Mouse (Mus musculus) heart, postnatal 14 days (tissue): ENCODE measurements around the gene Efcab12. TPM values are rescaled to one million over a fixed set of nuclear protein-coding genes. Genes with fewer than 3 reads are reported as not detected.
"Not testable (repeated sequence)": the region's sequence is repeated elsewhere in the genome, so short reads cannot be mapped to it uniquely, and the experiment has no call there.

Experiments
- DNase-seq, 2 experiments: peaks; one replicate each; pipeline ENCODE4 v3.0.0; 2021 to 2022
- intact Hi-C: fragments of 180-260 bp; cut with DNase I; formaldehyde crosslinking; loops from one replicate; pipeline ENCODE4 v1.15.1; 2025
- total RNA-seq, 2 experiments: library from RNA; stranded (reverse); gene quantifications; 2 replicates each; pipeline ENCODE4 v1.2.3; 2021

Efcab12 gene
- total RNA-seq, 2 experiments from 2014 or later, result 0.56 to 0.76 TPM

- no peak for DNase-seq
- intact Hi-C loops, result loop anchor here (5.0 kb wide), 1 partner anchor 284 kb away; no protein-coding TSS in a partner anchor
These were observed 10.5 kb upstream of the Efcab12 start for GRCm38 (mm10) chr6:115848598-115849304.

GRCm38 (mm10) chr6:115846640-115847411 is 8.6 kb upstream of the Efcab12 start:
- DNase-seq, result peak; percentile 58 to 78
- intact Hi-C loops, result loop anchor here (2.0 to 5.0 kb wide), 2 partner anchors 160 to 285 kb away; no protein-coding TSS in a partner anchor

- intact Hi-C loops, result loop anchor here (5.0 kb wide), 1 partner anchor 287 kb away; no protein-coding TSS in a partner anchor
- DNase-seq, result no peak
These were observed 6.8 kb upstream of the Efcab12 start for GRCm38 (mm10) chr6:115845006-115845405.

- intact Hi-C loops, result no loop called here
- no peak for DNase-seq
These were observed 533 bp upstream of the Efcab12 start for GRCm38 (mm10) chr6:115838745-115839144.

GRCm38 (mm10) chr6:115833861-115834260 is 4.4 kb downstream of the Efcab12 start:
- intact Hi-C loops, result no loop called here
- DNase-seq, result no peak

GRCm38 (mm10) chr6:115832152-115832850 is 5.9 kb downstream of the Efcab12 start:
- intact Hi-C loops, result no loop called here
- no peak for DNase-seq

- intact Hi-C loops, result no loop called here
- no peak for DNase-seq
These were observed 7.2 kb downstream of the Efcab12 start for GRCm38 (mm10) chr6:115830779-115831601.

- peak; percentile 51 to 62 for DNase-seq
- intact Hi-C loops, result not testable (repeated sequence)
These were observed 14.3 kb downstream of the Efcab12 start for GRCm38 (mm10) chr6:115823850-115824464.

GRCm38 (mm10) chr6:115821216-115821993 is 16.8 kb downstream of the Efcab12 start:
- intact Hi-C loops, result no loop called here
- no peak for DNase-seq

- no peak for DNase-seq
- intact Hi-C loops, result no loop called here
These were observed 20.1 kb downstream of the Efcab12 start for GRCm38 (mm10) chr6:115818129-115818528.

- intact Hi-C loops, result no loop called here
These were observed 23.2 kb downstream of the Efcab12 start for GRCm38 (mm10) chr6:115815041-115815440.

GRCm38 (mm10) chr6:115814104-115814503 is 24.1 kb downstream of the Efcab12 start:
- intact Hi-C loops, result no loop called here
- DNase-seq, result peak; percentile 68 to 78

More at GRCm38 (mm10) chr6:115815041-115815440, 23.2 kb downstream of the Efcab12 start:
- DNase-seq, result no peak

- DNase-seq, result no peak
- intact Hi-C loops, result no loop called here
These were observed 26.6 kb downstream of the Efcab12 start for GRCm38 (mm10) chr6:115811606-115812005.

- intact Hi-C loops, result loop anchor here (5.0 kb wide), 1 partner anchor 206 kb away; the partner anchor contains the start of gene Mkrn2
- DNase-seq, result peak; percentile 84 to 86
These were observed 29.6 kb downstream of the Efcab12 start, which contains the start of gene Rpl32 for GRCm38 (mm10) chr6:115808488-115809231. Gene Rpl32, minus strand, starts transcription at chr6:115808747.

- intact Hi-C loops, result loop anchor here (5.0 kb wide), 1 partner anchor 206 kb away; the partner anchor contains the start of gene Mkrn2
These were observed 30.1 kb downstream of the Efcab12 start for GRCm38 (mm10) chr6:115808196-115808487.

GRCm38 (mm10) chr6:115807464-115808195 is 30.6 kb downstream of the Efcab12 start:
- no peak for DNase-seq
- intact Hi-C loops, result loop anchor here (5.0 kb wide), 1 partner anchor 205 kb away; the partner anchor contains the start of gene Mkrn2

More at GRCm38 (mm10) chr6:115808196-115808487, 30.1 kb downstream of the Efcab12 start:
- DNase-seq, result no peak
